27 mouse cellular contexts compared by ENCODE assay signal in the genomic region with DNA sequence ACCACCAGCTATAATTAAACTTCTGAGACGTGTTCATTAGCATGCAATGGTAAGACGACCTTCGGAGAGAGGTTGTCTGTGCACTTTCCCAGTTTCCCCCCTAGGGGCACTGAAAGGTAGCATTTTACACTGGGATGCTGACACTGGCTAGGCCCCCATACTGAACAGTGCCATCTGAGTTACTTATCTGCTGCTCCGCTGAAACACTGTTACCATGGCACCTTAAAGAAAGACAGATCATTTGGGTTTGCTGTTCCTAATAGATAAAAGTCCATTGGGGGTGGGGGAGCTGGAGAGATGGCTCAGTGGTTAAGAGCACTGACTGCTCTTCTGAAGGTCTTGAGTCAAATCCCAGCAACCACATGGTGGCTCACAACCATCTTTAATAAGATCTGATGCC. TPM values are rescaled to one million over a fixed set of nuclear protein-coding genes. Genes with fewer than 3 reads are reported as not detected.
A peak's percentile ranks its signal among the peaks of the same experiment; 100 is the strongest.
DNase-seq lines count a peak whose midpoint lies in the region; ATAC-seq and TF ChIP-seq lines count a peak whose summit lies in the region.
"Had no signal": no experiment of that assay in that cellular context is flagged by ENCODE, and none has a peak within 500 bp of the region (broad histone marks: within the 10 kb centered on the region; RNA-seq: fewer than 3 reads in every experiment).

No protein-coding gene starts in this region.

- H3K4me1 ChIP-seq in hindbrain, postnatal 0 days (ENCODE audit: insufficient read depth, low read length), result no peaks in the 10 kb centered on the region
- no peaks in the 10 kb centered on the region for H3K4me1 ChIP-seq in hindbrain, embryonic 10.5 days (replicated peaks)
- peaks cover 3% of the 10 kb centered on the region; the same call in 1 of the 2 replicates for H3K4me1 ChIP-seq in liver, embryonic 11.5 days (replicated peaks; ENCODE audit: control insufficient read depth, insufficient read depth, low read length)
- peaks cover 3% of the 10 kb centered on the region; the same call in 1 of the 2 replicates for H3K4me1 ChIP-seq in liver, postnatal 0 days (ENCODE audit: insufficient read depth)
- H3K4me1 ChIP-seq: embryonic facial prominence, embryonic 15.5 days; midbrain, embryonic 12.5 days had no signal

- WGBS in hindbrain, postnatal 0 days, result 63% methylated on average over 4 of the region's 4 CpGs
- 65% methylated on average over 4 of the region's 4 CpGs for WGBS in hindbrain, embryonic 10.5 days
- WGBS in liver, embryonic 11.5 days, result 55% methylated on average over 4 of the region's 4 CpGs
- 64% methylated on average over 4 of the region's 4 CpGs for WGBS in liver, postnatal 0 days (ENCODE audit: insufficient replicate concordance)

- H3K9ac ChIP-seq in hindbrain, postnatal 0 days (replicated peaks; ENCODE audit: low read length), result no peak overlapping the region
- no peak overlapping the region for H3K9ac ChIP-seq in liver, embryonic 11.5 days (ENCODE audit: low read depth, low read length)
- H3K9ac ChIP-seq in liver, postnatal 0 days (replicated peaks), result no peak overlapping the region
- H3K9ac ChIP-seq: embryonic facial prominence, embryonic 15.5 days; heart, embryonic 12.5 days; hindbrain, embryonic 12.5 days; kidney, embryonic 15.5 days; midbrain, embryonic 12.5 days had no signal

- peak; percentile 10; the same call in 1 of the 2 replicates for TF ChIP-seq CTCF in hindbrain, postnatal 0 days (IDR thresholded peaks at IDR 0.05; ENCODE audit: low read depth)
- TF ChIP-seq CTCF in liver, postnatal 0 days (IDR thresholded peaks at IDR 0.05; ENCODE audit: low read depth), result peak; percentile 35

- no peaks in the 10 kb centered on the region for H3K9me3 ChIP-seq in hindbrain, postnatal 0 days (ENCODE audit: low read length)
- no peaks in the 10 kb centered on the region for H3K9me3 ChIP-seq in hindbrain, embryonic 10.5 days
- no peaks in the 10 kb centered on the region for H3K9me3 ChIP-seq in liver, embryonic 11.5 days (ENCODE audit: control insufficient read depth, low read length)
- H3K9me3 ChIP-seq in liver, postnatal 0 days (ENCODE audit: low read length), result no peaks in the 10 kb centered on the region
- H3K9me3 ChIP-seq: hindbrain, embryonic 12.5 days; limb, embryonic 10.5 days; midbrain, embryonic 12.5 days had no signal

- H3K4me3 ChIP-seq in hindbrain, postnatal 0 days (ENCODE audit: low read length), result no peak overlapping the region
- H3K4me3 ChIP-seq in hindbrain, embryonic 10.5 days, result no peak overlapping the region
- H3K4me3 ChIP-seq in liver, embryonic 11.5 days (ENCODE audit: low read depth, low read length), result no peak overlapping the region
- H3K4me3 ChIP-seq in liver, postnatal 0 days (ENCODE audit: low read depth, low read length), result no peak overlapping the region
- H3K4me3 ChIP-seq: embryonic facial prominence, embryonic 15.5 days; heart, embryonic 12.5 days; hindbrain, embryonic 12.5 days; kidney, embryonic 15.5 days; left cerebral cortex, adult 2 months; limb, embryonic 10.5 days; midbrain, embryonic 12.5 days had no signal

- H3K27ac ChIP-seq in hindbrain, postnatal 0 days, result no peak overlapping the region
- no peak overlapping the region for H3K27ac ChIP-seq in hindbrain, embryonic 10.5 days
- H3K27ac ChIP-seq in liver, embryonic 11.5 days (ENCODE audit: low read depth, low read length), result no peak overlapping the region
- no peak overlapping the region for H3K27ac ChIP-seq in liver, postnatal 0 days (ENCODE audit: low read depth)
- H3K27ac ChIP-seq: embryonic facial prominence, embryonic 15.5 days; hindbrain, embryonic 12.5 days; kidney, embryonic 15.5 days; left cerebral cortex, adult 2 months; limb, embryonic 10.5 days; midbrain, embryonic 12.5 days had no signal

- DNase-seq in hindbrain, postnatal 0 days (ENCODE audit: low spot score), result no peak
- DNase-seq in hindbrain, embryonic 10.5 days (ENCODE audit: low spot score), result no peak
- no peak for DNase-seq in liver, embryonic 11.5 days (ENCODE audit: low spot score)
- DNase-seq in liver, postnatal 0 days, result no peak
- no peak for DNase-seq in cerebellum, postnatal 10 days
- DNase-seq in left cerebral cortex, adult 8-10 months (ENCODE audit: low spot score in 2 of 2), result no peak
- no peak for DNase-seq in kidney, postnatal 14 days
- DNase-seq: cerebellum, adult 11-12 months; cerebellum, postnatal 36 days; gastrocnemius, postnatal 14 days; heart, adult 11 months; heart, postnatal 14 days; kidney, adult 11 months; kidney, postnatal 4 days; lung, postnatal 10 days; right cerebral cortex, postnatal 25 days; thymus, adult 2 months had no signal

- 0 out of 2 replicates have a peak, but pooled peaks have one; percentile 28 for TF ChIP-seq EP300 in liver, postnatal 0 days (IDR thresholded peaks at IDR 0.05; ENCODE audit: low read depth)

- ATAC-seq in hindbrain, postnatal 0 days, result no peak
- ATAC-seq in liver, embryonic 11.5 days (replicated peaks; ENCODE audit: low FRiP score), result peak; percentile 91
- peak; percentile 82 for ATAC-seq in liver, postnatal 0 days
- ATAC-seq: CD4-positive, CD25-positive, alpha-beta regulatory T cell, adult 4 months; forebrain, embryonic 16.5 days; Patski had no signal

- no peaks in the 10 kb centered on the region for H3K27me3 ChIP-seq in hindbrain, postnatal 0 days (ENCODE audit: insufficient read depth, low read length)
- no peaks in the 10 kb centered on the region for H3K27me3 ChIP-seq in hindbrain, embryonic 10.5 days (ENCODE audit: insufficient read depth, poor library complexity, severe bottlenecking)
- no peaks in the 10 kb centered on the region for H3K27me3 ChIP-seq in liver, embryonic 11.5 days (replicated peaks; ENCODE audit: control insufficient read depth, insufficient read depth, low read length)
- no peaks in the 10 kb centered on the region for H3K27me3 ChIP-seq in liver, postnatal 0 days (ENCODE audit: insufficient read depth, low read length)
- H3K27me3 ChIP-seq: embryonic facial prominence, embryonic 15.5 days; heart, embryonic 12.5 days; hindbrain, embryonic 12.5 days; kidney, embryonic 15.5 days; midbrain, embryonic 12.5 days; Patski had no signal

- no peak overlapping the region for H3K4me2 ChIP-seq in hindbrain, postnatal 0 days (ENCODE audit: low read depth, low read length)
- no peak overlapping the region for H3K4me2 ChIP-seq in liver, embryonic 11.5 days
- H3K4me2 ChIP-seq in liver, postnatal 0 days (ENCODE audit: low read depth, low read length), result no peak overlapping the region
- H3K4me2 ChIP-seq: embryonic facial prominence, embryonic 15.5 days; heart, embryonic 12.5 days; hindbrain, embryonic 12.5 days; kidney, embryonic 15.5 days; midbrain, embryonic 12.5 days had no signal

- no peaks in the 10 kb centered on the region for H3K36me3 ChIP-seq in hindbrain, postnatal 0 days (ENCODE audit: insufficient read depth, low read length)
- H3K36me3 ChIP-seq in hindbrain, embryonic 10.5 days, result no peaks in the 10 kb centered on the region
- no peaks in the 10 kb centered on the region for H3K36me3 ChIP-seq in liver, embryonic 11.5 days (ENCODE audit: control insufficient read depth, insufficient read depth, low read length)
- no peaks in the 10 kb centered on the region for H3K36me3 ChIP-seq in liver, postnatal 0 days (replicated peaks; ENCODE audit: insufficient read depth, low read length)
- H3K36me3 ChIP-seq: embryonic facial prominence, embryonic 15.5 days; heart, embryonic 12.5 days; hindbrain, embryonic 12.5 days; kidney, embryonic 15.5 days; limb, embryonic 10.5 days; midbrain, embryonic 12.5 days had no signal

RNA-seq across cellular contexts. Expression of a gene that starts 20.0 kb away (rescaled TPM):
- total RNA-seq in hindbrain, postnatal 0 days (2014; rRNA removed), result 54.7 and 59.2 TPM in 2 replicates
- 8.4 and 8.6 TPM in 2 replicates for polyA plus RNA-seq in hindbrain, postnatal 0 days (2015; fragmentation: Nextera tagmentation; extraction: Ambion mirVana)
- 2.5 and 3.0 TPM in 2 replicates for polyA plus RNA-seq in hindbrain, embryonic 10.5 days (2016; fragmentation: Nextera tagmentation; extraction: Ambion mirVana)
- polyA plus RNA-seq in liver, embryonic 11.5 days (2014; fragmentation: Nextera tagmentation; extraction: Ambion mirVana), result 11.7 and 12.3 TPM in 2 replicates
- polyA plus RNA-seq in liver, postnatal 0 days (2015; fragmentation: Nextera tagmentation; extraction: Ambion mirVana), result 8.4 and 9.4 TPM in 2 replicates
- 10 to 100 TPM; 69.4 to 88.2 (median 76.9) TPM for total RNA-seq in left cerebral cortex, adult 8-10 months (2022)
